Mouse (Mus musculus) brain, embryonic 14.5 days (tissue): ENCODE measurements around the gene Speer4f2. TPM values are rescaled to one million over a fixed set of nuclear protein-coding genes. Genes with fewer than 3 reads are reported as not detected.
A peak's percentile ranks its signal among the peaks of the same experiment; 100 is the strongest.
"Not testable (repeated sequence)": the region's sequence is repeated elsewhere in the genome, so short reads cannot be mapped to it uniquely, and the experiment has no call there.

Source experiments
- DNase-seq: peaks from one replicate; pipeline ENCODE4 v3.0.0-alpha.2; 2011; ENCODE audit warnings: low read depth
- CTCF ChIP-seq: fragments of 200-500 bp; IDR thresholded peaks from 2 replicates; pipeline ENCODE4 v1.5.1; 2012; ENCODE audit warnings: inconsistent platforms, mild to moderate bottlenecking, moderate library complexity, borderline replicate concordance; ENCODE audit not compliant: insufficient read depth, insufficient read length; ENCODE audit errors: extremely low read depth
- POLR2A ChIP-seq: fragments of 200-500 bp; IDR thresholded peaks from 2 replicates; pipeline ENCODE4 v1.6.1; 2012; ENCODE audit warnings: mild to moderate bottlenecking, inconsistent platforms, borderline replicate concordance; ENCODE audit not compliant: poor library complexity, insufficient read depth, insufficient read length, severe bottlenecking; ENCODE audit errors: extremely low read depth
- polyA plus RNA-seq: library from polyadenylated mRNA; depleted of rRNA; stranded (reverse); fragments of >200 nt; gene quantifications from 2 replicates; pipeline ENCODE4 v1.2.3, GENCODE M21; 2012; rRNA removed

Gene Speer4f2
- polyA plus RNA-seq: not detected in 2 replicates

- not testable (repeated sequence) for DNase-seq
Measured at GRCm38 (mm10) chr5:17372880-17373279, at the start of gene Speer4f2. Gene Speer4f2, plus strand, starts transcription at chr5:17373180.

- peak; percentile 1 for DNase-seq
- TF ChIP-seq POLR2A (no peak), CTCF (no peak)
Measured at GRCm38 (mm10) chr5:17328946-17329566, 43.9 kb upstream of the Speer4f2 start.

GRCm38 (mm10) chr5:17334836-17335235 is 38.1 kb upstream of the Speer4f2 start:
- no peak for TF ChIP-seq CTCF
- no peak for TF ChIP-seq POLR2A
- no peak for DNase-seq

GRCm38 (mm10) chr5:17345741-17346140 is 27.2 kb upstream of the Speer4f2 start:
- not testable (repeated sequence) for DNase-seq

- no peak for TF ChIP-seq CTCF
- no peak for TF ChIP-seq POLR2A
Measured at GRCm38 (mm10) chr5:17359394-17359999, 13.5 kb upstream of the Speer4f2 start.

GRCm38 (mm10) chr5:17389926-17390325 is 16.9 kb downstream of the Speer4f2 start:
- no peak for DNase-seq
- TF ChIP-seq POLR2A: no peak
- no peak for TF ChIP-seq CTCF

More at GRCm38 (mm10) chr5:17359394-17359999, 13.5 kb upstream of the Speer4f2 start:
- no peak for DNase-seq

GRCm38 (mm10) chr5:17391207-17391606 is 18.2 kb downstream of the Speer4f2 start:
- TF ChIP-seq POLR2A (no peak), CTCF (no peak)

GRCm38 (mm10) chr5:17400571-17400970 is 27.6 kb downstream of the Speer4f2 start:
- no peak for TF ChIP-seq POLR2A
- no peak for TF ChIP-seq CTCF
- DNase-seq: no peak

More at GRCm38 (mm10) chr5:17391207-17391606, 18.2 kb downstream of the Speer4f2 start:
- no peak for DNase-seq

- TF ChIP-seq CTCF (no peak), POLR2A (no peak)
- no peak for DNase-seq
Measured at GRCm38 (mm10) chr5:17401206-17402077, 28.5 kb downstream of the Speer4f2 start.

GRCm38 (mm10) chr5:17402330-17403125 is 29.5 kb downstream of the Speer4f2 start:
- DNase-seq: no peak
- no peak for TF ChIP-seq CTCF

- no peak for DNase-seq
Measured at GRCm38 (mm10) chr5:17403584-17403983, 30.6 kb downstream of the Speer4f2 start.

More at GRCm38 (mm10) chr5:17403584-17403983, 30.6 kb downstream of the Speer4f2 start:
- TF ChIP-seq CTCF (no peak), POLR2A (no peak)
